Mouse (Mus musculus) neural tube, embryonic 12.5 days (tissue): Measurements from ENCODE around the gene Rtl1. TPM values are rescaled to one million over a fixed set of nuclear protein-coding genes. Genes with fewer than 3 reads are reported as not detected.

ENCODE experiments used
- ATAC-seq: fragments of 200-750 bp; cut with Nextera tagmentation; 2 replicates; pipeline ENCODE4 v1.8.0; 2017; ENCODE audit warnings: low read depth, mild to moderate bottlenecking, moderate TSS enrichment, moderate library complexity; ENCODE audit not compliant: low FRiP score
- H3K27ac ChIP-seq: fragments of 300-500 bp; sonication (generic); 2 replicates; pipeline ENCODE4 v1.5.1; 2016
- H3K27me3 ChIP-seq: fragments of 300-500 bp; sonication (generic); replicated peaks from 2 replicates; pipeline ENCODE4 v1.6.1; 2016; ENCODE audit warnings: mild to moderate bottlenecking
- H3K36me3 ChIP-seq: fragments of 300-500 bp; sonication (generic); 2 replicates; pipeline ENCODE4 v1.6.1; 2016; ENCODE audit warnings: mild to moderate bottlenecking
- H3K4me1 ChIP-seq: fragments of 300-500 bp; sonication (generic); 2 replicates; pipeline ENCODE4 v1.6.1; 2016
- H3K4me2 ChIP-seq: fragments of 300-500 bp; sonication (generic); replicated peaks from 2 replicates; pipeline ENCODE4 v1.6.1; 2016; ENCODE audit warnings: mild to moderate bottlenecking
- H3K4me3 ChIP-seq: fragments of 300-500 bp; sonication (generic); 2 replicates; pipeline ENCODE4 v1.5.1; 2016
- H3K9ac ChIP-seq: fragments of 300-500 bp; sonication (generic); 2 replicates; pipeline ENCODE4 v1.6.1; 2016; ENCODE audit warnings: mild to moderate bottlenecking
- H3K9me3 ChIP-seq: fragments of 300-500 bp; sonication (generic); 2 replicates; pipeline ENCODE4 v1.6.1; 2016; ENCODE audit warnings: mild to moderate bottlenecking
- WGBS: fragments of 180-500 bp; shearing (Covaris S2); methylation state at CpG from one replicate; pipeline ENCODE4 v1.1.7; 2016; 5-methylcytosine and 5-hydroxymethylcytosine counted together
- polyA plus RNA-seq: library from polyadenylated mRNA; unstranded; fragments of >200 nt; fragmentation: Nextera tagmentation; extraction: Ambion mirVana; gene quantifications from 2 replicates; pipeline ENCODE4 v1.2.1, GENCODE M21; 2016

Rtl1 gene
- polyA plus RNA-seq, 1 experiment from 2014 or later: 1.4 TPM

DNA sequence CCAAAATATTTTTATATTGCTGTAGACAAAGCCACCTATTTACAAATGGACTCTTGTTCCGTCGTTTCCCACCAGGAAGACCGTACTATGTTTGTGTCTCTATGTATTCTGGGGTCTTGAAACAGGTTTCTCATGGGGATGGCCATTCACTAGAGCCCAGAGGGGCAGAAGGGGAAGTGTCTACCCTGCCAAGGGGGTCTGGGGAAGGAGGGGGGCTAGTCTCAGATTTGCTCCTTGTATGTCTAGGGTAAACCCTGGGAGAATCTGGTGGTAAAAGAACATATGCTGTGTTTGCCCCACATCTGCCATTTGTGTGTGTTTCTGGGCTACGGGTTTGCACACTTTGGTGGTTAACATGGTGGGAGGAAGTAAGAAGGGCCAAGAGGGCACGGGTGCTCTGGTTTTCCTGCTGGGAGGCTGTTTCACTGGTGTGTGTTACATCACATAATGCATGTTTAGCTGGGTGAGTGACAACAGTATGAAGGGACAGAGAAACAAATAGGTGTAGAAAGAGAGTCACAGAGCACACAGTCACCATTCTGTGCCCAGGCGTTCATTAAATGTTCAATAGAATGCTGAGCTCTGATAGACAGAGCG is 41.1 kb downstream of the Rtl1 start:
- Histone ChIP-seq H3K9ac (no peak overlapping the region), H3K27ac (no peak overlapping the region), H3K4me3 (no peak overlapping the region), H3K4me2 (no peak overlapping the region), H3K27me3 (no peaks in the 10 kb centered on the region), H3K4me1 (peaks cover 47% of the 10 kb centered on the region), H3K9me3 (no peaks in the 10 kb centered on the region), H3K36me3 (peaks cover 36% of the 10 kb centered on the region)
- WGBS: 74% methylated on average over 7 of the region's 7 CpGs
- ATAC-seq: no peak

DNA sequence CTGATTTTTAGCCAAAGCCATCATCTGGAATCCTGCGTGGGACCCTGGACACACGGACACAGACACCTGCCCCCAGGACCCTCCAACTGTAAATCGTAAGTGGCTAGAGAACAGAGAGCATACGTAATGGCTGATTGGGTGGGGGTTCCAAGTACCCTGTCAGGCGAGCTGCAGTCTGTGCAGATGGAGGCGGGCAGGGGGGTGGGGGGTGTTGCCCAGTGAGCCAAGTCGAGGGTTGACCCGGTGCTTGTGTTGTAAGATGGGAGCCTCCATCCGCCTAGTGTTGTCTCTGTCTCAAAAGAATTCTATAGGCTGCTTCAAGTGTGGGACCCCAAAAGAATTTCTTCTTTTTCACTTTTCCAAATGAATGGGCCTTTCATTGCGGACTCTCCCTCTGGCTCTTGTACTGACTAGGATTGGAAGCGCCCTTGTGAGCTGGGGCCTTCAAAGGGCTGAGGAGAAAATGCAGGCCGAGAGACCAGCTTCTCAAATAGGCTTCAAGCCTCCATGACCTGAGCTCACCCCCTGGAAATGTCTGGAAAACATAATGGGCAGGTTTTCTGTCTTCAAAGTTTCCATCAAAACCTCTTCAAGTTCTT is 41.8 kb downstream of the Rtl1 start:
- Histone ChIP-seq H3K27ac (no peak overlapping the region), H3K9me3 (no peaks in the 10 kb centered on the region), H3K36me3 (peaks cover 29% of the 10 kb centered on the region), H3K4me1 (peaks cover 47% of the 10 kb centered on the region), H3K9ac (no peak overlapping the region), H3K27me3 (no peaks in the 10 kb centered on the region), H3K4me3 (no peak overlapping the region), H3K4me2 (no peak overlapping the region)
- no peak for ATAC-seq
- 57% methylated on average over 12 of the region's 12 CpGs for WGBS

DNA sequence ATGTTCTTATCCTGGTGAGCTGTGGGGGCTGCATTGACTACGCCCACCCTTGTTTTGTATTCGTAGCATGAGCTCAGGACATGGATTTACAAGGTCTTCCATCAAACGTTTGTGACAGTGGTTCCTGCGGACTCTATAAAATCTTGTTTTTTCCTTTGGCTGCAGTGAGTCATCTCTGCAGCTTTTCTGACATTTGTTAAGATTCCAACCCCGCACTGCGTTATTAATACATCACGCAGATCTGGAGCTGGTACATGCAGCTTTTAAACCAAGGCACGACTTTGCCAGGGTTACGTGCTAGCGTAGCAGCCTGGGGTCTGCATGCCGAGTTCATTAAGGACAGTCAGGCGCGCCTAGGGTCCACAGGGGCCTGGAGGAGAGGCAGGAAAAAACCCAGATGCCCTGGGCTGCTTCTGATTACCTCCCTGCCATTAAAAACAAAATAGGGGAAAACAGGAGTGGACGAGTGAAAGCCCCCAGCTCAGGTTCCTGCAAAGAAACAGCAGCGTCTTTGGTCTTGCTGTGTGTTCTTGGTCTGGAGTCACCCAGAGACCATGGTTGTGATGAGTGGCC is 44.2 kb downstream of the Rtl1 start:
- H3K27ac ChIP-seq: no peak overlapping the region
- H3K4me3 ChIP-seq: no peak overlapping the region
- H3K36me3 ChIP-seq: peaks cover 32% of the 10 kb centered on the region
- no peaks in the 10 kb centered on the region for H3K9me3 ChIP-seq
- no peak overlapping the region for H3K4me2 ChIP-seq
- no peak for ATAC-seq
- H3K4me1 ChIP-seq: peaks cover 47% of the 10 kb centered on the region
- 59% methylated on average over 15 of the region's 15 CpGs for WGBS
- no peak overlapping the region for H3K9ac ChIP-seq
- H3K27me3 ChIP-seq: no peaks in the 10 kb centered on the region

DNA sequence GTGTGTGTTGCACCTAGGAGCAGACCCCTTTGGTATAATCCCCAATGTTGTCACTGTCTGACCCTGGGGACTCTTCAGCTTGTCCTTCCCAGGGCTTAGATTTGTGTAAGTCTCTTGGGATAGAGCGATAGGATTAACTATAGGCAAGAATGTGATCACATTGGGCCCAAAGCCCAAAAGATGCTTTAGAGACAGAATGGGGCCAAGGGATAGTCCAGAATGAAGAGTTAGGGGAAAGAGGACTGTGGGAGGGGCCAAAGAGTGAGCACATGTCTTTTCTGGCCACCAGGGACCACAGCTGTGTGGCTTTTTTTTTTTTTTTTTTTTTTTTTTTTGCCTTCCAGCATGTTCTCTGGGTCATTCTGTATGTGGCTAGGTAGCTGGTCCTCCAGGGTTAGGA is 46.6 kb downstream of the Rtl1 start:
- no peak for ATAC-seq
- Histone ChIP-seq H3K4me3 (no peak overlapping the region), H3K36me3 (peaks cover 42% of the 10 kb centered on the region), H3K27me3 (no peaks in the 10 kb centered on the region), H3K4me1 (peaks cover 26% of the 10 kb centered on the region), H3K9ac (no peak overlapping the region), H3K9me3 (no peaks in the 10 kb centered on the region), H3K27ac (no peak overlapping the region), H3K4me2 (no peak overlapping the region)
- WGBS: 89% methylated on average over 1 of the region's 1 CpGs

DNA sequence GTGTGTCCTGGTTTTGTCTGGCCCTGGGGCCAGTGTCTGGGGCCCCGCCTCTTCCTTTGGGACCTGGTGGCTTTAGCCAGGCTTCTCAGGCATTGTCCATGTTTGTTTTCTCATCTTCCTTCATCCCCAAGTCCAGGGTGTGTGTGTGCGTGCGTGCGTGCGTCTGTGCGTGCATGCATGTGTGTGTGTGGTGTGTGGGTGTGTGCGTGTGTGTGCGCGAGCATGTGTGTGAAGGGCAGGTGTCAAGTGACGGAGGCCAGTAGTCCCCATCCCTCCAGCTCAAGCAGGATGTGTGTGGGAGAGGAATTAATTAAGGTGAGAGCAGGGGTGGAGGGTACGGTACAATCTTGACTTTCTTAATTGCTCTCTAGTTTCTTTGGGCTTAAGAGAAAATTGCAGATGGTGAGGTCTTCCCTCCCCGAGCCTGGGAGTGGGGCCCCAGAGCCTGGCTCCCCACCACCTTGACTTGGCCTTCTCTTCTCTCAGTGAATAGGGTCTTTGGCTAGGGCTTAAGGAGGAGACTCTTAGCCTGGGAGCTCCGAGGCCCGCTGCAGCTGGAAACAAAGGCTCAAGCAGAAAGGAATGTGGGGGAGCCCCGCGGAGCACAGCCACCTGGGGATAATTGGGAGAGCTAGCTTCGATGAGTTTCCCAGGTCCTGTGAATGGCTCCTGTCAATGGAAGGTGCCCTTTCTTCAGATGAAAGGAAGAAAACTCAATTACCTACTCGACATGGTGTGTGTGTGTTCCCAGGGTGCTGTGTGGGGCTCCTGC is 47.2 kb downstream of the Rtl1 start:
- Histone ChIP-seq H3K36me3 (peaks cover 35% of the 10 kb centered on the region), H3K27ac (no peak overlapping the region), H3K4me3 (no peak overlapping the region), H3K4me1 (peaks cover 24% of the 10 kb centered on the region), H3K9me3 (no peaks in the 10 kb centered on the region), H3K9ac (no peak overlapping the region), H3K4me2 (no peak overlapping the region), H3K27me3 (no peaks in the 10 kb centered on the region)
- WGBS: 53% methylated on average over 18 of the region's 18 CpGs
- no peak for ATAC-seq

DNA sequence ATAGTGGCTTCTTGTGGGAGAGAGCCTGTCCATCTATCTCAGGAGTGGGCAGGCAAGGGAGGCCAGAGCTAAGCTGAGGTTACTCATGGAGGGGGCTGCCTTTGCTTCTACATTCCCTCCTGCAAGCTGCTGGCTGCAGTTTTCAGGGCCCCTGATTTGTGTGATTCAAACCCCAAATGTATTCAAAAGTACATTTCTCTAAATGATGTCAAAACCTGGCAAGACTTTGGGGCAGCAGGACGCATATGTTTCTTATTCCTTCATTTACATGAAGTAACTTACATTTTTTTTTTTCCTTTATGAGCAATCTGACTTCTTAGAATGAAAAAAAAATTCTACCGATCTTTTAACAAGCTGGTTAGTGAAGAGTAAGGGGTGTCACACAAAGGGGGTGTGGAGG is 48.4 kb downstream of the Rtl1 start:
- H3K36me3 ChIP-seq: peaks cover 30% of the 10 kb centered on the region
- H3K27me3 ChIP-seq: no peaks in the 10 kb centered on the region
- H3K4me1 ChIP-seq: peaks cover 21% of the 10 kb centered on the region; the same call in 1 of the 2 replicates
- no peak for ATAC-seq
- WGBS: 61% methylated on average over 2 of the region's 2 CpGs
- no peak overlapping the region for H3K4me2 ChIP-seq
- H3K9ac ChIP-seq: no peak overlapping the region
- no peaks in the 10 kb centered on the region for H3K9me3 ChIP-seq
- no peak overlapping the region for H3K27ac ChIP-seq
- H3K4me3 ChIP-seq: no peak overlapping the region

DNA sequence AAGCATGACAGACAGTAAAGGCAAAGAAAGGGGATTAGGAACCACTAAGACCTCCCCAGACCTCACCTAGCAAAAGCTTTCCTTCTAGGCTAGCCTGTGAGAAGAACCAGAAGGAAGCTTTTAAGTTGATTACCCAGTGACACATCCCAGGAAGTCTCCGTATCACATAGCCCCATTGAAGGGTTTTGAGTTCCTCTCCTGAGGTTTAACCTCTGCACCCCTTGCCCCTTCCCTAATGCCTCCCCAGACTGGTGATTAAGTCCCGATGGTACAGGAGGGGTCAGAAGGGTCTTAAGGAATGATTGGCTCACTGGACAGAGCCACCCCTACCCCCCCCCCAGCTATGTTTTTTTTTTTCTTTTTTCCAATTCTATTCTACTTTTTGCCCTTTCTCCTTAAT is 53.0 kb downstream of the Rtl1 start:
- peaks cover 9% of the 10 kb centered on the region; the same call in 1 of the 2 replicates for H3K4me1 ChIP-seq
- peaks cover 26% of the 10 kb centered on the region for H3K36me3 ChIP-seq
- WGBS: 59% methylated on average over 2 of the region's 2 CpGs
- ATAC-seq: no peak
- H3K4me2 ChIP-seq: no peak overlapping the region
- peaks cover 11% of the 10 kb centered on the region; the same call in 1 of the 2 replicates for H3K9me3 ChIP-seq
- no peak overlapping the region for H3K9ac ChIP-seq
- no peaks in the 10 kb centered on the region for H3K27me3 ChIP-seq
- no peak overlapping the region for H3K27ac ChIP-seq
- H3K4me3 ChIP-seq: no peak overlapping the region

DNA sequence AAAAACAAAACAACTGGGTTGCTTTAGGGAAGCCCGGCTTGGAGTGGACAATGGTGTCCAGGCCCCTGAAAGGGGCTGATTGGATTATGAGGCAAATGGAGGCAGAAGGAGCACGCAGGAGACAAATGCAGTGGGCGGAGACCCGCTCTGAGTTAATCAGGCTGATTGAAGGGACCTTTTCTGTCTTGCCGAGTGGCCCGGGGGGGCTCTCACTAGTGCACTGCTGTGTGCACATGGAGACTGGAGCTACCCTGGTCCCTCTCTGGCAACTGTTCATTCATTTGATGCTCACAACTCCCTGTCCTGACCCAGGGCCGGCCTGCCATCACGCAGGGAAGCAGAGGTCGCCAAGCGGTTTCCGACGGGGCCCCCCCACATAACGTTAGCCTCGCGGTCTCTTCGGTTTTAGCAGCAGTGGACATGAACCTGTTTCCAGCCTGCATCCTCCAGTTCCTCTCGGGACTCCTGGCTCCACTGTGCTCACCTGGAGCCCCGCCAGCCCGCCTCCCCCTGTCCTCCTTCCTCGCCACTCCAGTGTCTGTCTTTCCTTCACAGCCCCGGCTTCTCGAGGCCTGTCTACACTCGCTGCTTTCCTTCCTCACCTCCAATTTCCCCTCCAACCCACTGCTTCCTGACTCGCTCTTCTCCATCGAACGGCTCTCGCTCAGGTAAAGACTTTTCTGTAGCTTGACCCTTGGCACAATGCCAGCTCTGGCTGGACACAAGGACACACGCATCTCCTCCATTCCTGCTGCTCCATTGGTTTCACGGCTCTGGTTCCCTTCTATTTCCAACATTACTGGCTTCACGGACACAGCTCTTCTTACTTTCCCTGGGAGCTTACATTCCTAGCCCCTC is 54.0 kb downstream of the Rtl1 start:
- Histone ChIP-seq H3K9ac (no peak overlapping the region), H3K4me1 (peaks cover 9% of the 10 kb centered on the region; the same call in 1 of the 2 replicates), H3K27ac (no peak overlapping the region), H3K27me3 (no peaks in the 10 kb centered on the region), H3K4me2 (0 out of 2 replicates have a peak overlapping the region, but pooled peaks have one; percentile 0), H3K36me3 (peaks cover 26% of the 10 kb centered on the region), H3K4me3 (no peak overlapping the region), H3K9me3 (peaks cover 20% of the 10 kb centered on the region; the same call in 1 of the 2 replicates)
- no peak for ATAC-seq
- WGBS: 66% methylated on average over 30 of the region's 30 CpGs

DNA sequence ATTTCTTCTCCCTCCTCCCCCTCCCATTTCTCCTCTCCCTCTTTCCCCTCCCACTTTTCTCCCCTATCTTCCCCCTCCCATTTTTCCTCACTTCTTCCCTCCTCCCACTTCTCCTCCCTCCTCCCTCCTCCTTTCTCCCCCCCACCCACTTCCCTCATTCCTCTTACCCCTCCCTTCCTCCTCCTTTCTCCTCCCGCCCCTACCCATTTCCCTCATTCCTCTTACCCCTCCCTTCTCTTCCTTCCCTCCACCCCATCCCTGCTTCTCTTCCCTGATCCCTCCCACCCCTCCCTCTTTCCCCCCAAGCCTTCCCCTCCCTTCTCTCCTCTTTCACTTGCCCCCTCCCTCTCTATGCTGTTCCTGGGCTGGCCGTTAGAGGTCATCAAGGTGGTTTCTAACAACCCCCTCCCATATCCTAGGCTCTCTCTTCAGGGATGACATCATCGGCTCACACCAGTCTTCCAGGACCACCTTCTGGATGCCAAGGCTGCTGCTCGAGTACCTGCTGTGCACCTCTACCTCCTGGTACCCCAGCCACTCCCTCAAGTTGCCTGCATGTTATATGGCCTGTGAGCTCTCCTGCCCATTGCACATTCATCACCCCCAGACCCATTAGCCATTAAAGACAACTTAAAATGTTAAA is 56.7 kb downstream of the Rtl1 start:
- H3K36me3 ChIP-seq: peaks cover 11% of the 10 kb centered on the region
- no peak overlapping the region for H3K4me2 ChIP-seq
- no peak overlapping the region for H3K4me3 ChIP-seq
- H3K4me1 ChIP-seq: 0 out of 2 replicates have a peak, but pooled peaks cover 7% of the 10 kb centered on the region
- no peak for ATAC-seq
- H3K9ac ChIP-seq: no peak overlapping the region
- WGBS: 89% methylated on average over 4 of the region's 4 CpGs
- no peak overlapping the region for H3K27ac ChIP-seq
- peaks cover 40% of the 10 kb centered on the region for H3K9me3 ChIP-seq
- H3K27me3 ChIP-seq: no peaks in the 10 kb centered on the region

DNA sequence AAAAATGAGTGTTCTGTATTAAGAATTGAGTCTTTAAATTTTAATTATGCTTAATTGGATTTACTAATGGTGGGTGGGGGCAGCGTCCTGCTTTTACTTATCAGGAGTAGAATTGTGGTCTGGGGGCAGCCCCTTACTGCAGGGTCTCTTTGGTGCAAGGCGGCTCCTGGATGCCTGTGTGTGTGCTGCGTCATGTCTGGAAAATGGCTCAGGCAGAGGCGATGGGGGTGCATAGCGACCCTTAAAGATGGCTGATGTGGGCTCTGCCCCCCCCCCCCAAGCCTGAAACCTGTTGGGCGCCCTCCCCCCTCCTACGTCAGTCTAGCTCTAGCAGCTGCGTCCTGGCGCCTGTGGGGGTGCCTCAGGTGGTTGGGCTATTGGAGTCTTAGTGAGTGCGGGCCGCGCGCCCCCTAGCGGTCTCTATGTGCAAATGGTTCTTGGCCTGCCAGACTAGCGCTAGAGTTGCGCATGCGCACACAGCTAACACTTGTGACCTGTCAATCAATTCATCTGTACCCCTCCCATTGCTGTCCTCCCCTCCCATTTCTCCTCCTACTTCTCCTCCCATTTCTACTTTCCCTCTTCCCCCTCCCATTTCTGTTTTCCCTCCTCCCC is 57.4 kb downstream of the Rtl1 start:
- peaks cover 46% of the 10 kb centered on the region for H3K9me3 ChIP-seq
- peaks cover 11% of the 10 kb centered on the region for H3K36me3 ChIP-seq
- H3K27me3 ChIP-seq: no peaks in the 10 kb centered on the region
- WGBS: 49% methylated on average over 17 of the region's 17 CpGs
- H3K9ac ChIP-seq: no peak overlapping the region
- H3K27ac ChIP-seq: no peak overlapping the region
- H3K4me1 ChIP-seq: 0 out of 2 replicates have a peak, but pooled peaks cover 5% of the 10 kb centered on the region
- ATAC-seq: no peak; the same call in 1 of the 2 replicates
- peak overlapping the region; percentile 46 for H3K4me3 ChIP-seq
- peak overlapping the region; percentile 52 for H3K4me2 ChIP-seq

DNA sequence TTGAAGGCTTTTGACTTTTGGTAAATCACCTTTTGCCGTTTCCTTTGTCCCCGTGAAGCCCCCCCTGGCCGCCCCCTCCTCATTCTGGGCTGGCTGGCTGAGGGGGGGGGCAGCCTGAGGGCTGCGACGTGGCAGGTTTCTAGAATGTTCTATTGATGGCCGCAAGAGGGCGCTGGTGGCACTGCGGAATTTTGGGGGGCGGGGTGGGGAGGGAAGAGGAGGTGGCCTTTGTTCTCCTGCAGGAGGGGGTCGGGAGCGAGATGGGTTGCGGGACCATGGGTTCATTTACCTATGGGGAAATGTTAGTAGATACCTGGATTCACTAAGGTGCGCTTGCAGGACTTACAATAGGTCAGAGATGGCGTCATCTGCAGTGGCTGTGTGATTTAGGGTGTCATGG is 58.1 kb downstream of the Rtl1 start:
- peak overlapping the region; percentile 72 for H3K9ac ChIP-seq
- H3K4me2 ChIP-seq: peak overlapping the region; percentile 52
- no peak overlapping the region for H3K27ac ChIP-seq
- 44% methylated on average over 14 of the region's 14 CpGs for WGBS
- no peak for ATAC-seq
- H3K27me3 ChIP-seq: no peaks in the 10 kb centered on the region
- peaks cover 11% of the 10 kb centered on the region for H3K36me3 ChIP-seq
- peak overlapping the region; percentile 46 for H3K4me3 ChIP-seq
- H3K4me1 ChIP-seq: 0 out of 2 replicates have a peak, but pooled peaks cover 5% of the 10 kb centered on the region
- H3K9me3 ChIP-seq: peaks cover 46% of the 10 kb centered on the region
